Mouse (Mus musculus): ENCODE measurements around the gene Serinc5. TPM values are rescaled to one million over a fixed set of nuclear protein-coding genes. Genes with fewer than 3 reads are reported as not detected.
A peak's percentile ranks its signal among the peaks of the same experiment; 100 is the strongest.

Serinc5 gene
- polyA plus RNA-seq, 1 experiment from 2014 or later: 20.8 TPM

DNA sequence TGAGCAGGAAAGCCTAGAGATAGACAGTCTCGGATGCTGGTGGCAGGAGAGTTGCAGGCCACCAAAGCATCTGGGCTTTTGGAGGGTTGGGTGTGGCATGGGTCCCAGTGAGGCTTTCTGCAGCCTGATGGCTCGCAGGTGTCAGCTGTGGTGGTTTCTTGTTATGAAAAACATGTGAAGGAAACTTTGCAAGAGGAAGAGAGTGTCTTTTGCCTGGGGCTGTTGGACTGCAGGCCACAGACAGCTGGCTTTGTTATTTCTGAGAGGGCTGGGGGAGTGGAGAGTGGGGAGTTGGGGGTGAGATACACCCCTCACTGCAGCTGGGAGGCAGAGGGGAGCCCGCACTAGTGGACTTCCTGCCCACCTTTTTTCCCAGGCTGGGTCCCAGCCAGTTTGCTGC, 127.9 kb downstream of the Serinc5 start:
- H3K36me3 ChIP-seq: no peaks in the 10 kb centered on the region
- H3K9me3 ChIP-seq: no peaks in the 10 kb centered on the region
- no peak overlapping the region for H3K4me3 ChIP-seq
- H3K4me2 ChIP-seq: no peak overlapping the region
- ATAC-seq (ENCODE audit: low read depth): no peak
- peaks cover 41% of the 10 kb centered on the region for H3K4me1 ChIP-seq (replicated peaks)
- no peaks in the 10 kb centered on the region for H3K27me3 ChIP-seq
- WGBS: 81% methylated on average over 3 of the region's 3 CpGs
- H3K9ac ChIP-seq: no peak overlapping the region
- no peak overlapping the region for H3K27ac ChIP-seq (replicated peaks)

- no peak overlapping the region for H3K4me2 ChIP-seq
- peaks cover 31% of the 10 kb centered on the region for H3K4me1 ChIP-seq (replicated peaks)
- H3K27ac ChIP-seq (replicated peaks): no peak overlapping the region
- no peak overlapping the region for H3K9ac ChIP-seq
- H3K9me3 ChIP-seq: no peaks in the 10 kb centered on the region
- WGBS: 90% methylated on average over 3 of the region's 3 CpGs
- ATAC-seq (ENCODE audit: low read depth): no peak
- H3K36me3 ChIP-seq: no peaks in the 10 kb centered on the region
- H3K27me3 ChIP-seq: no peaks in the 10 kb centered on the region
- H3K4me3 ChIP-seq: no peak overlapping the region
These were observed 129.0 kb downstream of the Serinc5 start for GRCm38 (mm10) chr13:92739858-92740257.

- H3K4me2 ChIP-seq: no peak overlapping the region
- no peak overlapping the region for H3K27ac ChIP-seq (replicated peaks)
- no peaks in the 10 kb centered on the region for H3K9me3 ChIP-seq
- H3K27me3 ChIP-seq: no peaks in the 10 kb centered on the region
- H3K36me3 ChIP-seq: no peaks in the 10 kb centered on the region
- 10% methylated on average over 2 of the region's 2 CpGs for WGBS
- ATAC-seq (ENCODE audit: low read depth): 0 out of 2 replicates have a peak, but pooled peaks have one; percentile 24
- H3K4me3 ChIP-seq: no peak overlapping the region
- no peak overlapping the region for H3K9ac ChIP-seq
- peaks cover 22% of the 10 kb centered on the region for H3K4me1 ChIP-seq (replicated peaks)
These were observed 129.9 kb downstream of the Serinc5 start for GRCm38 (mm10) chr13:92740671-92741270.

- H3K4me1 ChIP-seq (replicated peaks): peaks cover 6% of the 10 kb centered on the region
- H3K27me3 ChIP-seq: no peaks in the 10 kb centered on the region
- H3K27ac ChIP-seq (replicated peaks): no peak overlapping the region
- H3K9me3 ChIP-seq: no peaks in the 10 kb centered on the region
- ATAC-seq (ENCODE audit: low read depth): no peak
- no peak overlapping the region for H3K9ac ChIP-seq
- no peak overlapping the region for H3K4me2 ChIP-seq
- whole genome bisulfite sequencing: 94% methylated on average over 4 of the region's 4 CpGs
- no peak overlapping the region for H3K4me3 ChIP-seq
- H3K36me3 ChIP-seq: no peaks in the 10 kb centered on the region
These were observed 132.0 kb downstream of the Serinc5 start for GRCm38 (mm10) chr13:92742886-92743285.

- ATAC-seq (ENCODE audit: low read depth): no peak
- Histone ChIP-seq H3K9me3 (no peaks in the 10 kb centered on the region), H3K4me2 (no peak overlapping the region), H3K27ac (replicated peaks) (no peak overlapping the region), H3K36me3 (no peaks in the 10 kb centered on the region), H3K9ac (no peak overlapping the region), H3K4me3 (no peak overlapping the region), H3K4me1 (replicated peaks) (peaks cover 6% of the 10 kb centered on the region), H3K27me3 (no peaks in the 10 kb centered on the region)
- 84% methylated on average over 5 of the region's 5 CpGs for WGBS
These were observed 132.4 kb downstream of the Serinc5 start for GRCm38 (mm10) chr13:92743337-92743736.

- Histone ChIP-seq H3K4me3 (no peak overlapping the region), H3K9ac (no peak overlapping the region), H3K4me1 (replicated peaks) (0 out of 2 replicates have a peak, but pooled peaks cover 3% of the 10 kb centered on the region), H3K9me3 (no peaks in the 10 kb centered on the region), H3K4me2 (peak overlapping the region; percentile 24), H3K27ac (replicated peaks) (no peak overlapping the region), H3K27me3 (no peaks in the 10 kb centered on the region), H3K36me3 (no peaks in the 10 kb centered on the region)
- ATAC-seq (ENCODE audit: low read depth): peak; percentile 79
- 24% methylated on average over 7 of the region's 7 CpGs for whole genome bisulfite sequencing
These were observed 140.2 kb downstream of the Serinc5 start for GRCm38 (mm10) chr13:92750976-92751518.

- Histone ChIP-seq H3K9ac (no peak overlapping the region), H3K27me3 (no peaks in the 10 kb centered on the region), H3K4me1 (replicated peaks) (0 out of 2 replicates have a peak, but pooled peaks cover 3% of the 10 kb centered on the region), H3K27ac (replicated peaks) (peak overlapping the region; percentile 30), H3K9me3 (no peaks in the 10 kb centered on the region), H3K4me3 (no peak overlapping the region), H3K36me3 (no peaks in the 10 kb centered on the region), H3K4me2 (0 out of 2 replicates have a peak overlapping the region, but pooled peaks have one; percentile 24)
- WGBS: 59% methylated on average over 21 of the region's 21 CpGs
- ATAC-seq (ENCODE audit: low read depth): peak; percentile 88
These were observed 141.1 kb downstream of the Serinc5 start for GRCm38 (mm10) chr13:92751726-92752565.

DNA sequence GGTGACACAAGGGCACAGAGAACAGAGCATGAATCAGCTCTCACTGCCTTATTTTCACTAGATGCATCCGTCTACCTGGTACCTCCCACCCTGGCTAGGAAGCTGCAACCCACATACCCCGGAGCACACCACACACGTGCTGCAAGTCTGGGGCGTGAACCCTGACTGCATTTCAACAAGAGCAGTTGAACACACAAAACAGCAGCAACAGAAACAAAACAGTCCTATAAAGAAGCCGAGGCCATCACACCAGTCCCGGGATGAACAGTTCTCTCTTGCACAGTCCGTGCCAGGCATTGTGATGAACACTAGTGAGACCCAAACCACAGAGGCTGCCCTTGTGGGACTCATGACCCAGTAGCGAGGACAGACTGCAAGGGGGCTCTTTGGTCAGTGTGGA, 142.8 kb downstream of the Serinc5 start:
- no peak overlapping the region for H3K4me2 ChIP-seq
- ATAC-seq (ENCODE audit: low read depth): no peak
- no peaks in the 10 kb centered on the region for H3K9me3 ChIP-seq
- H3K4me3 ChIP-seq: no peak overlapping the region
- H3K36me3 ChIP-seq: no peaks in the 10 kb centered on the region
- 88% methylated on average over 8 of the region's 8 CpGs for WGBS
- H3K9ac ChIP-seq: no peak overlapping the region
- no peaks in the 10 kb centered on the region for H3K27me3 ChIP-seq
- H3K27ac ChIP-seq (replicated peaks): no peak overlapping the region
- H3K4me1 ChIP-seq (replicated peaks): 0 out of 2 replicates have a peak, but pooled peaks cover 3% of the 10 kb centered on the region

DNA sequence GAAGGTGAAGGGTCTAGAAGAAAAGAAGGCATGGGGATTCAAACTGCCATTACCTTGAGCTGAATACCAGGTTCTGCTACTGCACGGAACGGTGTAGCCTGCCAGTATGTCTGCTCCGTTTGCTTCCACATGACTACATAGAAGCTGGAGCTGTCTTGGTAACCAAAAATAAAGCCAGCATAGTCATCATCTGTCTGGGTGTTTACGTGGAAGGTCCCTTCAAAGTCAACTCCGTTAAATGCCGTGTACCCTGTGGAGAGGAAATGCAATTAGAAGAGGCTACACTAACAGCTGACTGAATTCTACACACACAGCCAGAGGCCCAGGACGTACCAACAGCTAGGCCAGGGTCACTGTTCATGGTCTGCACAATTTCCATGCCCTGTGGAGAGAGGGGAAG, 144.1 kb downstream of the Serinc5 start:
- H3K36me3 ChIP-seq: no peaks in the 10 kb centered on the region
- H3K4me1 ChIP-seq (replicated peaks): 0 out of 2 replicates have a peak, but pooled peaks cover 3% of the 10 kb centered on the region
- H3K27me3 ChIP-seq: no peaks in the 10 kb centered on the region
- no peak for ATAC-seq (ENCODE audit: low read depth)
- H3K27ac ChIP-seq (replicated peaks): no peak overlapping the region
- WGBS: 62% methylated on average over 7 of the region's 7 CpGs
- no peaks in the 10 kb centered on the region for H3K9me3 ChIP-seq
- H3K4me2 ChIP-seq: no peak overlapping the region
- H3K4me3 ChIP-seq: no peak overlapping the region
- no peak overlapping the region for H3K9ac ChIP-seq

DNA sequence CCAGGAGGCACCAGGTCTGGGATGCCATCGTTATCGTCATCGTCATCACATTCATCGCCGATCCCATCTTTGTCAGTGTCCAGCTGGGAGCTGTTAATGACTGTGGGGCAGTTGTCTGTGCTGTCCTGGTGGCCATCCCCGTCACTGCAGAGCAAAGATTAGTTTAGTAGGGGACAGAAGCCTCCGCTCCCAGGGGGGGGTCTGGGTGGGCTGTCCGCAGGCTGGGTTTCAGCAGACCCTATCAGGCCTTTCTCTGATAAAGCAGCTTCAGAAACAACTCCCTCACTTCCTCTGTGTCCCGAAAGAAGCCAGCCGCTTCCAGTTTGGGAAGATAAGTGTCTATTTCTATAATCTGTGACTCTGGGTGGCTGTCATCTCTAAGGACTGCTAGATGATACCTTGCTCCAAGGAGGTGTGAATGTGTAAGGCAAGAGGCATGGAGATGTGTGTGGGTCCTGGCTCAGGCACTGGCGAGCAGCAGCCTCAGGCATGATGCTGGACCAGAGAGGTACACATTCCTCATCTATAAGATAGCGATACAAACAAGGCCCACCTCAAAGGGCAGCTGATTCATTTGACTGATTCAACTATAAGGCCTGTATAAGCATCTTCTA, 147.2 kb downstream of the Serinc5 start:
- Histone ChIP-seq H3K9me3 (no peaks in the 10 kb centered on the region), H3K4me2 (no peak overlapping the region), H3K27ac (replicated peaks) (no peak overlapping the region), H3K27me3 (no peaks in the 10 kb centered on the region), H3K4me3 (no peak overlapping the region), H3K36me3 (no peaks in the 10 kb centered on the region), H3K4me1 (replicated peaks) (no peaks in the 10 kb centered on the region), H3K9ac (no peak overlapping the region)
- 86% methylated on average over 12 of the region's 12 CpGs for WGBS
- no peak for ATAC-seq (ENCODE audit: low read depth)

DNA sequence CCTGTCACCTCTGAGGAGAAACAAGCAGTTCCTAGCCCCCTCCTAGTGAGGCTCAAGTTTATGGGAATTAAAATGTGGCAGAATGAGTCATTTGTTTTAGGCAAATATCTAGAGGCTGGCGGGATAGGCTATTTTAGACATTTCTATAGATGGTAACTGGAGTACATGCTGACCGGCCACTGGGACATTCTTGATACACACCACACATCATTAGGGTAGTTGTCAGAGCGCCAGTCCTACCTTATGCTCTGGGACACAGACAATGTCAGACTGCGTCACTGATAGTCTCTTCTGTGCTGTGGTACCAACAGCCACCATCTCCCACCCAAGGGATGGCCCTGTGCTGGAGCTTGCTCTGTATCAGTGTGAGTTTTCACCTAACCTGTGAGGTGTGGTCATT, 148.2 kb downstream of the Serinc5 start:
- H3K27ac ChIP-seq (replicated peaks): no peak overlapping the region
- no peak for ATAC-seq (ENCODE audit: low read depth)
- H3K4me3 ChIP-seq: no peak overlapping the region
- H3K9ac ChIP-seq: no peak overlapping the region
- WGBS: 94% methylated on average over 4 of the region's 4 CpGs
- H3K4me2 ChIP-seq: no peak overlapping the region
- no peaks in the 10 kb centered on the region for H3K9me3 ChIP-seq
- no peaks in the 10 kb centered on the region for H3K27me3 ChIP-seq
- no peaks in the 10 kb centered on the region for H3K36me3 ChIP-seq
- H3K4me1 ChIP-seq (replicated peaks): no peaks in the 10 kb centered on the region

GRCm38 (mm10) chr13:92760519-92760918, 149.6 kb downstream of the Serinc5 start:
- H3K9ac ChIP-seq: no peak overlapping the region
- no peak overlapping the region for H3K4me2 ChIP-seq
- WGBS: 92% methylated on average over 6 of the region's 6 CpGs
- no peaks in the 10 kb centered on the region for H3K9me3 ChIP-seq
- ATAC-seq (ENCODE audit: low read depth): no peak
- peaks cover 4% of the 10 kb centered on the region; the same call in 1 of the 2 replicates for H3K4me1 ChIP-seq (replicated peaks)
- H3K36me3 ChIP-seq: no peaks in the 10 kb centered on the region
- no peak overlapping the region for H3K4me3 ChIP-seq
- H3K27ac ChIP-seq (replicated peaks): no peak overlapping the region
- H3K27me3 ChIP-seq: no peaks in the 10 kb centered on the region
